In the genomic region with DNA sequence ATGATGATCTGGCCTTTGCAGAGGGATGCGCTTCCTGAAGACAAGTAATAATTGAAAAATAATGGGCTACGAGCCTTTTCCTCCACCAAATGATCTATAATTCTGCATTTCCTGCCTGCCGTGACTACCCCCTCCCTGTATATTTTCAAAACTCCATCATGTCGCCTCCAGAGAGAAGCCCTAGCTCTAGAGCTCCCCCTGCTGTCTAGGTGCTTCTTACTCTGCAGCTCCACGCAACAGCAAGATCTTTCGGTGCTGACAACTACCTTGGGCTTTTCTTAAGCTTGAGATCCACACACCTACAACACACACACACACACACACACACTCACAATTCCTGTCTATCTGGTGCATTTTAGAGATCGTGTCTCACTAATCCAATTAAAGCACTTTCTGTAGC, we compare ENCODE assay signal across 8 mouse cellular contexts. TPM values are rescaled to one million over a fixed set of nuclear protein-coding genes. Genes with fewer than 3 reads are reported as not detected.
DNase-seq lines count a peak whose midpoint lies in the region; ATAC-seq lines count a peak whose summit lies in the region.
"Had no signal": no experiment of that assay in that cellular context is flagged by ENCODE, and none has a peak within 500 bp of the region (broad histone marks: within the 10 kb centered on the region; RNA-seq: fewer than 3 reads in every experiment).

No protein-coding gene starts in this region.

- ATAC-seq in neural tube, embryonic 15.5 days (ENCODE audit: low FRiP score) = no peak
- ATAC-seq in liver, embryonic 11.5 days (replicated peaks; ENCODE audit: low FRiP score) = no peak

- H3K27ac ChIP-seq in neural tube, embryonic 15.5 days (replicated peaks) = no peak overlapping the region
- H3K27ac ChIP-seq in liver, embryonic 11.5 days (ENCODE audit: low read depth, low read length) = no peak overlapping the region
- H3K27ac ChIP-seq: hindbrain, embryonic 15.5 days had no signal

- H3K4me2 ChIP-seq in neural tube, embryonic 15.5 days = no peak overlapping the region
- no peak overlapping the region for H3K4me2 ChIP-seq in liver, embryonic 11.5 days
- H3K4me2 ChIP-seq: hindbrain, embryonic 15.5 days had no signal

- no peak overlapping the region for H3K9ac ChIP-seq in neural tube, embryonic 15.5 days (replicated peaks)
- no peak overlapping the region for H3K9ac ChIP-seq in liver, embryonic 11.5 days (ENCODE audit: low read depth, low read length)
- H3K9ac ChIP-seq: hindbrain, embryonic 15.5 days had no signal

- no peaks in the 10 kb centered on the region for H3K36me3 ChIP-seq in neural tube, embryonic 15.5 days
- no peaks in the 10 kb centered on the region for H3K36me3 ChIP-seq in liver, embryonic 11.5 days (ENCODE audit: control insufficient read depth, insufficient read depth, low read length)
- H3K36me3 ChIP-seq: hindbrain, embryonic 15.5 days had no signal

- DNase-seq in neural tube, embryonic 10.5 days (ENCODE audit: extremely low spot score, low spot score) = peak; percentile 49
- peak; percentile 46 for DNase-seq in T-cell, adult 2 months (ENCODE audit: low spot score)
- DNase-seq in embryo, embryonic 10 days (ENCODE audit: low spot score) = peak; percentile 44
- peak; percentile 63 for DNase-seq in kidney, adult 9 months
- DNase-seq in liver, embryonic 11.5 days (ENCODE audit: low spot score) = peak; percentile 34
- peak; percentile 48 for DNase-seq in right cerebral cortex, postnatal 25 days

- no peaks in the 10 kb centered on the region for H3K4me1 ChIP-seq in neural tube, embryonic 15.5 days
- no peaks in the 10 kb centered on the region for H3K4me1 ChIP-seq in liver, embryonic 11.5 days (replicated peaks; ENCODE audit: control insufficient read depth, insufficient read depth, low read length)
- H3K4me1 ChIP-seq: hindbrain, embryonic 15.5 days had no signal

- no peaks in the 10 kb centered on the region for H3K9me3 ChIP-seq in neural tube, embryonic 15.5 days (replicated peaks)
- no peaks in the 10 kb centered on the region for H3K9me3 ChIP-seq in liver, embryonic 11.5 days (ENCODE audit: control insufficient read depth, low read length)
- H3K9me3 ChIP-seq: hindbrain, embryonic 15.5 days had no signal

- 62% methylated on average over 7 of the region's 7 CpGs for WGBS in neural tube, embryonic 15.5 days
- 54% methylated on average over 7 of the region's 7 CpGs for WGBS in liver, embryonic 11.5 days

- H3K4me3 ChIP-seq in neural tube, embryonic 15.5 days (replicated peaks) = no peak overlapping the region
- H3K4me3 ChIP-seq in liver, embryonic 11.5 days (ENCODE audit: low read depth, low read length) = no peak overlapping the region
- H3K4me3 ChIP-seq: hindbrain, embryonic 15.5 days had no signal

- H3K27me3 ChIP-seq in neural tube, embryonic 15.5 days (replicated peaks) = no peaks in the 10 kb centered on the region
- H3K27me3 ChIP-seq in liver, embryonic 11.5 days (replicated peaks; ENCODE audit: control insufficient read depth, insufficient read depth, low read length) = no peaks in the 10 kb centered on the region
- H3K27me3 ChIP-seq: hindbrain, embryonic 15.5 days had no signal

RNA-seq across cellular contexts. Expression of gene Enkur, which starts 17.6 kb away (rescaled TPM):
- polyA plus RNA-seq in neural tube, embryonic 15.5 days (2015; fragmentation: Nextera tagmentation; extraction: Ambion mirVana) = 2.6 and 3.6 TPM in 2 replicates
- polyA plus RNA-seq in liver, embryonic 11.5 days (2014; fragmentation: Nextera tagmentation; extraction: Ambion mirVana) = 0.16 and 0.27 TPM in 2 replicates

RNA-seq across cellular contexts. Expression of gene Thnsl1, which starts 17.9 kb away (rescaled TPM):
- 17.4 and 20.2 TPM in 2 replicates for polyA plus RNA-seq in neural tube, embryonic 15.5 days (2015; fragmentation: Nextera tagmentation; extraction: Ambion mirVana)
- polyA plus RNA-seq in liver, embryonic 11.5 days (2014; fragmentation: Nextera tagmentation; extraction: Ambion mirVana) = 4.0 and 6.0 TPM in 2 replicates
